Mouse (Mus musculus): ENCODE results near the gene Kif2a.

Gene Kif2a

GRCm38 (mm10) chr13:107021461-107022265, at the start of gene Kif2a:
Kif2a (minus strand) TSS chr13:107022126.
- no peak for DNase-seq (ENCODE audit: low spot score)

GRCm38 (mm10) chr13:107069061-107069460, 47.1 kb upstream of the Kif2a start:
- DNase-seq (ENCODE audit: low spot score), result no peak

GRCm38 (mm10) chr13:107065098-107065855, 43.4 kb upstream of the Kif2a start:
- no peak for DNase-seq (ENCODE audit: low spot score)

GRCm38 (mm10) chr13:107064263-107064662, 42.3 kb upstream of the Kif2a start:
- peak; percentile 28 for DNase-seq (ENCODE audit: low spot score)

GRCm38 (mm10) chr13:107063115-107063807, 41.3 kb upstream of the Kif2a start:
- peak; percentile 84 for DNase-seq (ENCODE audit: low spot score)

GRCm38 (mm10) chr13:107060098-107060497, 38.2 kb upstream of the Kif2a start:
- DNase-seq (ENCODE audit: low spot score), result no peak

GRCm38 (mm10) chr13:107059460-107059859, 37.5 kb upstream of the Kif2a start:
- no peak for DNase-seq (ENCODE audit: low spot score)

GRCm38 (mm10) chr13:107056318-107056717, 34.4 kb upstream of the Kif2a start:
- DNase-seq (ENCODE audit: low spot score), result peak; percentile 55

GRCm38 (mm10) chr13:107054496-107054895, 32.6 kb upstream of the Kif2a start:
- no peak for DNase-seq (ENCODE audit: low spot score)

GRCm38 (mm10) chr13:107051342-107051741, 29.4 kb upstream of the Kif2a start:
- no peak for DNase-seq (ENCODE audit: low spot score)

- DNase-seq (ENCODE audit: low spot score), result no peak
These were observed 22.3 kb upstream of the Kif2a start for GRCm38 (mm10) chr13:107044229-107044628.

GRCm38 (mm10) chr13:107042551-107042950, 20.6 kb upstream of the Kif2a start:
- no peak for DNase-seq (ENCODE audit: low spot score)

GRCm38 (mm10) chr13:107039493-107039892, 17.6 kb upstream of the Kif2a start:
- DNase-seq (ENCODE audit: low spot score), result no peak

- DNase-seq (ENCODE audit: low spot score), result no peak
These were observed 16.4 kb upstream of the Kif2a start for GRCm38 (mm10) chr13:107038346-107038745.

- DNase-seq (ENCODE audit: low spot score), result no peak
These were observed 13.7 kb upstream of the Kif2a start for GRCm38 (mm10) chr13:107035511-107036113.

GRCm38 (mm10) chr13:107035078-107035477, 13.2 kb upstream of the Kif2a start:
- DNase-seq (ENCODE audit: low spot score), result no peak

- no peak for DNase-seq (ENCODE audit: low spot score)
These were observed 12.3 kb upstream of the Kif2a start for GRCm38 (mm10) chr13:107034028-107034920.

GRCm38 (mm10) chr13:107031228-107031627, 9.3 kb upstream of the Kif2a start:
- DNase-seq (ENCODE audit: low spot score), result no peak

GRCm38 (mm10) chr13:107027218-107027617, 5.3 kb upstream of the Kif2a start:
- DNase-seq (ENCODE audit: low spot score), result no peak

GRCm38 (mm10) chr13:107025663-107026062, 3.7 kb upstream of the Kif2a start:
- DNase-seq (ENCODE audit: low spot score), result no peak

Data from c-Kit-positive CD71-positive TER-119-positive erythroid progenitor cells, embryonic 14.5 days (primary cell).